In genomic region chr10:93374690-93374994, GRCm38 (mm10) we compare ENCODE assay signal across 12 mouse cellular contexts.
A peak's percentile ranks its signal among the peaks of the same experiment; 100 is the strongest.
DNase-seq lines count a peak whose midpoint lies in the region; ATAC-seq and TF ChIP-seq lines count a peak whose summit lies in the region.
"Had no signal": no experiment of that assay in that cellular context is flagged by ENCODE, and none has a peak within 500 bp of the region (broad histone marks: within the 10 kb centered on the region; RNA-seq: fewer than 3 reads in every experiment).

No protein-coding gene starts in this region.

- no peak overlapping the region for H3K4me3 ChIP-seq in heart, embryonic 12.5 days
- no peak overlapping the region for H3K4me3 ChIP-seq in kidney, embryonic 15.5 days (replicated peaks)
- H3K4me3 ChIP-seq in stomach, embryonic 16.5 days (replicated peaks; ENCODE audit: low read length), result no peak overlapping the region
- H3K4me3 ChIP-seq in stomach, postnatal 0 days (ENCODE audit: low read depth, low read length), result no peak overlapping the region
- H3K4me3 ChIP-seq: hindbrain, embryonic 12.5 days; layer of hippocampus, adult 2 months; neural tube, embryonic 12.5 days had no signal

- H3K27me3 ChIP-seq in heart, embryonic 12.5 days (replicated peaks), result no peaks in the 10 kb centered on the region
- no peaks in the 10 kb centered on the region for H3K27me3 ChIP-seq in kidney, embryonic 15.5 days
- no peaks in the 10 kb centered on the region for H3K27me3 ChIP-seq in stomach, embryonic 16.5 days (ENCODE audit: control insufficient read depth, insufficient read depth, low read length)
- no peaks in the 10 kb centered on the region for H3K27me3 ChIP-seq in stomach, postnatal 0 days (ENCODE audit: control insufficient read depth, insufficient read depth, low read length)
- H3K27me3 ChIP-seq: hindbrain, embryonic 12.5 days; neural tube, embryonic 12.5 days had no signal

- WGBS in heart, embryonic 12.5 days, result 89% methylated on average over 2 of the region's 2 CpGs
- 81% methylated on average over 2 of the region's 2 CpGs for WGBS in kidney, embryonic 15.5 days
- 89% methylated on average over 2 of the region's 2 CpGs for WGBS in stomach, embryonic 16.5 days
- 94% methylated on average over 2 of the region's 2 CpGs for WGBS in stomach, postnatal 0 days

- intact Hi-C loops in heart, postnatal 25 days (cut with DNase I), result loop anchor here (2.0 kb wide), 1 partner anchor 82 kb away; no protein-coding TSS in a partner anchor

- no peaks in the 10 kb centered on the region for H3K9me3 ChIP-seq in heart, embryonic 12.5 days (replicated peaks)
- no peaks in the 10 kb centered on the region for H3K9me3 ChIP-seq in kidney, embryonic 15.5 days (replicated peaks)
- H3K9me3 ChIP-seq in stomach, embryonic 16.5 days (replicated peaks; ENCODE audit: control insufficient read depth, low read length), result no peaks in the 10 kb centered on the region
- no peaks in the 10 kb centered on the region for H3K9me3 ChIP-seq in stomach, postnatal 0 days (ENCODE audit: control insufficient read depth, low read length)
- H3K9me3 ChIP-seq: hindbrain, embryonic 12.5 days; neural tube, embryonic 12.5 days had no signal

- H3K4me2 ChIP-seq in heart, embryonic 12.5 days, result no peak overlapping the region
- H3K4me2 ChIP-seq in kidney, embryonic 15.5 days, result no peak overlapping the region
- no peak overlapping the region for H3K4me2 ChIP-seq in stomach, embryonic 16.5 days (ENCODE audit: low read depth, low read length)
- H3K4me2 ChIP-seq in stomach, postnatal 0 days (replicated peaks; ENCODE audit: low read depth), result no peak overlapping the region
- H3K4me2 ChIP-seq: hindbrain, embryonic 12.5 days; neural tube, embryonic 12.5 days had no signal

- no peak overlapping the region for H3K9ac ChIP-seq in heart, embryonic 12.5 days
- H3K9ac ChIP-seq in kidney, embryonic 15.5 days, result no peak overlapping the region
- H3K9ac ChIP-seq in stomach, embryonic 16.5 days (ENCODE audit: low read length), result no peak overlapping the region
- H3K9ac ChIP-seq in stomach, postnatal 0 days (ENCODE audit: low read length), result no peak overlapping the region
- H3K9ac ChIP-seq: hindbrain, embryonic 12.5 days; neural tube, embryonic 12.5 days had no signal

- no peak for TF ChIP-seq CTCF in stomach, postnatal 0 days (IDR thresholded peaks at IDR 0.05; ENCODE audit: low read depth)

- DNase-seq in heart, postnatal 25 days (ENCODE audit: low spot score), result no peak
- DNase-seq in kidney, postnatal 25 days, result no peak
- DNase-seq in stomach, postnatal 0 days (ENCODE audit: low spot score), result no peak
- no peak for DNase-seq in frontal cortex, postnatal 36 days (ENCODE audit: low spot score in 2 of 2)
- no peak for DNase-seq in spleen, adult 18-20 months
- DNase-seq: right cerebral cortex, postnatal 4 days had no signal

- TF ChIP-seq EP300 in stomach, postnatal 0 days (optimal IDR thresholded peaks at IDR 0.05), result no peak

- peaks cover 21% of the 10 kb centered on the region for H3K4me1 ChIP-seq in heart, embryonic 12.5 days (replicated peaks)
- H3K4me1 ChIP-seq in kidney, embryonic 15.5 days, result peaks cover 14% of the 10 kb centered on the region
- peaks cover 3% of the 10 kb centered on the region; the same call in 1 of the 2 replicates for H3K4me1 ChIP-seq in stomach, embryonic 16.5 days (ENCODE audit: control insufficient read depth, insufficient read depth, low read length)
- H3K4me1 ChIP-seq in stomach, postnatal 0 days (replicated peaks; ENCODE audit: control insufficient read depth, insufficient read depth), result no peaks in the 10 kb centered on the region

- no peaks in the 10 kb centered on the region for H3K36me3 ChIP-seq in heart, embryonic 12.5 days
- no peaks in the 10 kb centered on the region for H3K36me3 ChIP-seq in kidney, embryonic 15.5 days
- no peaks in the 10 kb centered on the region for H3K36me3 ChIP-seq in stomach, embryonic 16.5 days (ENCODE audit: control insufficient read depth, insufficient read depth, low read length)
- H3K36me3 ChIP-seq in stomach, postnatal 0 days (ENCODE audit: control insufficient read depth, insufficient read depth, low read length), result no peaks in the 10 kb centered on the region
- H3K36me3 ChIP-seq: hindbrain, embryonic 12.5 days; neural tube, embryonic 12.5 days had no signal

- no peak for ATAC-seq in heart, embryonic 12.5 days (ENCODE audit: insufficient number of reproducible peaks, low FRiP score)
- ATAC-seq in kidney, embryonic 15.5 days (replicated peaks; ENCODE audit: low FRiP score), result no peak
- ATAC-seq in stomach, embryonic 16.5 days (ENCODE audit: insufficient read depth, low FRiP score), result no peak
- no peak for ATAC-seq in stomach, postnatal 0 days (ENCODE audit: low FRiP score, low TSS enrichment)

- 0 out of 2 replicates have a peak overlapping the region, but pooled peaks have one; percentile 59 for H3K27ac ChIP-seq in heart, embryonic 12.5 days (ENCODE audit: poor library complexity, severe bottlenecking)
- peak overlapping the region; percentile 67; the same call in 1 of the 2 replicates for H3K27ac ChIP-seq in kidney, embryonic 15.5 days
- H3K27ac ChIP-seq in stomach, embryonic 16.5 days (ENCODE audit: low read length), result peak overlapping the region; percentile 67; the same call in 1 of the 2 replicates
- H3K27ac ChIP-seq in stomach, postnatal 0 days (replicated peaks), result no peak overlapping the region; the same call in 1 of the 2 replicates
- H3K27ac ChIP-seq: layer of hippocampus, adult 2 months; neural tube, embryonic 12.5 days had no signal
